Mouse (Mus musculus) intestine, embryonic 14.5 days (tissue): ENCODE results near the gene Ice1. TPM values are rescaled to one million over a fixed set of nuclear protein-coding genes. Genes with fewer than 3 reads are reported as not detected.
A peak's percentile ranks its signal among the peaks of the same experiment; 100 is the strongest.

Experiments used
- ATAC-seq: fragments of 200-750 bp; cut with Nextera tagmentation; replicated peaks from 2 replicates; pipeline ENCODE4 v1.8.0; 2017; ENCODE audit warnings: low read depth, moderate number of reproducible peaks, moderate TSS enrichment, moderate library complexity; ENCODE audit not compliant: low FRiP score, low TSS enrichment
- DNase-seq: peaks from one replicate; pipeline ENCODE4 v3.0.0-alpha.2; 2018; ENCODE audit warnings: low spot score
- H3K27ac ChIP-seq: fragments of 300-500 bp; sonication (generic); 2 replicates; pipeline ENCODE4 v1.5.1; 2014; ENCODE audit warnings: low read depth, mild to moderate bottlenecking, control low read depth
- H3K27me3 ChIP-seq: fragments of 300-500 bp; sonication (generic); replicated peaks from 2 replicates; pipeline ENCODE4 v1.6.1; 2014; ENCODE audit warnings: low read length, control low read depth; ENCODE audit not compliant: control insufficient read depth, insufficient read depth
- H3K36me3 ChIP-seq: fragments of 300-500 bp; sonication (generic); 2 replicates; pipeline ENCODE4 v1.6.1; 2014; ENCODE audit warnings: low read length, control low read depth; ENCODE audit not compliant: control insufficient read depth, insufficient read depth
- H3K4me1 ChIP-seq: fragments of 300-500 bp; sonication (generic); replicated peaks from 2 replicates; pipeline ENCODE4 v1.6.1; 2014; ENCODE audit warnings: low read length, control low read depth, mixed read lengths; ENCODE audit not compliant: control insufficient read depth, insufficient read depth
- H3K4me2 ChIP-seq: fragments of 300-500 bp; sonication (generic); 2 replicates; pipeline ENCODE4 v1.6.1; 2014; ENCODE audit warnings: low read length
- H3K4me3 ChIP-seq: fragments of 300-500 bp; sonication (generic); 2 replicates; pipeline ENCODE4 v1.5.1; 2014; ENCODE audit warnings: low read depth, low read length, control low read depth, mixed read lengths
- H3K9ac ChIP-seq: fragments of 300-500 bp; sonication (generic); 2 replicates; pipeline ENCODE4 v1.6.1; 2014; ENCODE audit warnings: mild to moderate bottlenecking, low read length
- H3K9me3 ChIP-seq: fragments of 300-500 bp; sonication (generic); 2 replicates; pipeline ENCODE4 v1.6.1; 2016; ENCODE audit warnings: low read length, control low read depth; ENCODE audit not compliant: control insufficient read depth
- WGBS: fragments of 180-500 bp; shearing (Covaris S2); extraction: QIAGEN DNeasy Blood & Tissue Kit; methylation state at CpG from one replicate; pipeline ENCODE4 v1.1.7; 2014; 5-methylcytosine and 5-hydroxymethylcytosine counted together
- polyA plus RNA-seq: library from polyadenylated mRNA; unstranded; fragments of >200 nt; fragmentation: Nextera tagmentation; extraction: Ambion mirVana; gene quantifications from 2 replicates; pipeline ENCODE4 v1.2.1, GENCODE M21; 2014

Gene Ice1
- polyA plus RNA-seq, 1 experiment from 2014 or later = 27.0 TPM

GRCm38 (mm10) chr13:70670080-70670479, 32.6 kb upstream of the Ice1 start:
- H3K4me1 ChIP-seq = no peaks in the 10 kb centered on the region
- H3K9me3 ChIP-seq = no peaks in the 10 kb centered on the region
- DNase-seq = no peak
- H3K27me3 ChIP-seq = no peaks in the 10 kb centered on the region
- no peaks in the 10 kb centered on the region for H3K36me3 ChIP-seq
- H3K4me3 ChIP-seq = no peak overlapping the region
- no peak overlapping the region for H3K4me2 ChIP-seq
- WGBS = 71% methylated on average over 4 of the region's 4 CpGs
- ATAC-seq = no peak
- no peak overlapping the region for H3K27ac ChIP-seq
- no peak overlapping the region for H3K9ac ChIP-seq

GRCm38 (mm10) chr13:70659715-70660114, 22.3 kb upstream of the Ice1 start:
- 71% methylated on average over 4 of the region's 4 CpGs for WGBS

GRCm38 (mm10) chr13:70656741-70657140, 19.3 kb upstream of the Ice1 start:
- WGBS = 58% methylated on average over 4 of the region's 4 CpGs
- Histone ChIP-seq H3K4me3 (no peak overlapping the region), H3K9me3 (no peaks in the 10 kb centered on the region), H3K27ac (no peak overlapping the region), H3K4me2 (no peak overlapping the region), H3K9ac (no peak overlapping the region), H3K4me1 (peaks cover 8% of the 10 kb centered on the region; the same call in 1 of the 2 replicates), H3K36me3 (no peaks in the 10 kb centered on the region), H3K27me3 (no peaks in the 10 kb centered on the region)
- DNase-seq (no peak), ATAC-seq (no peak)

More at GRCm38 (mm10) chr13:70659715-70660114, 22.3 kb upstream of the Ice1 start:
- no peaks in the 10 kb centered on the region for H3K27me3 ChIP-seq
- H3K9ac ChIP-seq = no peak overlapping the region
- no peak overlapping the region for H3K27ac ChIP-seq
- H3K9me3 ChIP-seq = no peaks in the 10 kb centered on the region
- H3K4me2 ChIP-seq = no peak overlapping the region
- H3K36me3 ChIP-seq = no peaks in the 10 kb centered on the region
- DNase-seq (no peak), ATAC-seq (no peak)
- H3K4me1 ChIP-seq = 0 out of 2 replicates have a peak, but pooled peaks cover 4% of the 10 kb centered on the region
- H3K4me3 ChIP-seq = no peak overlapping the region

DNA sequence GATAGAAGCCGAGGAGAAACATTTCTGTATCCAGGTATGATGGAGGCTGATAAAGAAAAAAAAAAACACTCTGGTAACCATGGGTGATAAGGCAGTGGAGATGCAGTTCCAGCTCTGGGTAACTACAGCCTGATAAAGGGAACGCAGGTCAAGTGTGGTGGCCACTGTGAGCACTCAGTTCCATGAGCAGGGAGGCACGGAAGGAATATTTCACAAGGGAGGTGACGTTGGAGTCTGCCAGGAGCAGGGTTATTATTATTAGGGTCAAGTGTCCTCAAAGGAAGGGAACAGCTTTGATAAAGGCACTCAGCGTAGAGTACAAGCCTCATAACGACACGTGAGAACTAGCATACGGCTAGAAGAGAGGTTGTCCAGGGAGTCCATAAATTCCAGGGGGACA, 18.9 kb upstream of the Ice1 start:
- Histone ChIP-seq H3K4me2 (no peak overlapping the region), H3K4me3 (no peak overlapping the region), H3K27ac (no peak overlapping the region), H3K4me1 (peaks cover 8% of the 10 kb centered on the region; the same call in 1 of the 2 replicates), H3K27me3 (no peaks in the 10 kb centered on the region), H3K9me3 (no peaks in the 10 kb centered on the region), H3K36me3 (no peaks in the 10 kb centered on the region), H3K9ac (no peak overlapping the region)
- ATAC-seq (no peak), DNase-seq (no peak)
- 50% methylated on average over 8 of the region's 8 CpGs for WGBS

GRCm38 (mm10) chr13:70655570-70655969, 18.1 kb upstream of the Ice1 start:
- ATAC-seq = no peak
- Histone ChIP-seq H3K4me2 (no peak overlapping the region), H3K27ac (no peak overlapping the region), H3K9me3 (no peaks in the 10 kb centered on the region), H3K9ac (no peak overlapping the region), H3K4me3 (no peak overlapping the region), H3K27me3 (no peaks in the 10 kb centered on the region), H3K4me1 (peaks cover 8% of the 10 kb centered on the region; the same call in 1 of the 2 replicates), H3K36me3 (no peaks in the 10 kb centered on the region)
- 62% methylated on average over 12 of the region's 12 CpGs for WGBS
- peak; percentile 45 for DNase-seq

GRCm38 (mm10) chr13:70654091-70654770, 16.8 kb upstream of the Ice1 start:
- 30% methylated on average over 5 of the region's 5 CpGs for WGBS
- ATAC-seq (peak; percentile 72; the same call in 1 of the 2 replicates), DNase-seq (peak; percentile 54)
- Histone ChIP-seq H3K9ac (no peak overlapping the region), H3K4me3 (no peak overlapping the region), H3K36me3 (no peaks in the 10 kb centered on the region), H3K27ac (no peak overlapping the region), H3K27me3 (no peaks in the 10 kb centered on the region), H3K4me1 (peaks cover 8% of the 10 kb centered on the region), H3K4me2 (no peak overlapping the region), H3K9me3 (no peaks in the 10 kb centered on the region)

GRCm38 (mm10) chr13:70653457-70653856, 16.0 kb upstream of the Ice1 start:
- DNase-seq (no peak), ATAC-seq (no peak)
- Histone ChIP-seq H3K4me1 (peaks cover 8% of the 10 kb centered on the region), H3K9me3 (no peaks in the 10 kb centered on the region), H3K36me3 (no peaks in the 10 kb centered on the region), H3K4me3 (no peak overlapping the region), H3K9ac (no peak overlapping the region), H3K27ac (no peak overlapping the region), H3K4me2 (no peak overlapping the region), H3K27me3 (no peaks in the 10 kb centered on the region)
- 69% methylated on average over 2 of the region's 2 CpGs for WGBS

DNA sequence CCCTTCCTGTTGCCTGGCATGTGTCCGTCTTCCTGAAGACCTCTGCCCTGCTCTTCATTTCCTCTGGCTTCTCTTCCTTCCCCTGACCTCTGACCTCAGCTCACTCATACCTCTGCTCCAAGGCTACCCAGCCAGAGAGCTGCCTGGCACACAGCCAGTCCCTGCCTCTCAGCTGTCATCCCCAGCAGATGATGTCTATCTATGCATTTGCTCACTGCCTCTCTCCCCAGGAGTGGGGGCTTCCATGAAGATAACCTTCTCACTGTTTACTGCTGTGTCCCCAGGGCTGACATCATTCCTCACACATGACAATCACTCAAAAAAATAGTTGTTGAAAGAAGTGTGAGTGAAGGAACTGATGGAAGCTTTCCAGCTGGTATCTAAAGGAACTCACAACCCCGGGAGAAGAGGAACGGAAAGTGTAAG, 12.6 kb upstream of the Ice1 start:
- H3K27ac ChIP-seq = no peak overlapping the region
- no peak overlapping the region for H3K4me2 ChIP-seq
- DNase-seq = peak; percentile 50
- no peaks in the 10 kb centered on the region for H3K27me3 ChIP-seq
- no peak overlapping the region for H3K4me3 ChIP-seq
- no peaks in the 10 kb centered on the region for H3K36me3 ChIP-seq
- H3K9me3 ChIP-seq = no peaks in the 10 kb centered on the region
- no peak overlapping the region for H3K9ac ChIP-seq
- ATAC-seq = no peak
- H3K4me1 ChIP-seq = peaks cover 12% of the 10 kb centered on the region
- 41% methylated on average over 3 of the region's 3 CpGs for WGBS

DNA sequence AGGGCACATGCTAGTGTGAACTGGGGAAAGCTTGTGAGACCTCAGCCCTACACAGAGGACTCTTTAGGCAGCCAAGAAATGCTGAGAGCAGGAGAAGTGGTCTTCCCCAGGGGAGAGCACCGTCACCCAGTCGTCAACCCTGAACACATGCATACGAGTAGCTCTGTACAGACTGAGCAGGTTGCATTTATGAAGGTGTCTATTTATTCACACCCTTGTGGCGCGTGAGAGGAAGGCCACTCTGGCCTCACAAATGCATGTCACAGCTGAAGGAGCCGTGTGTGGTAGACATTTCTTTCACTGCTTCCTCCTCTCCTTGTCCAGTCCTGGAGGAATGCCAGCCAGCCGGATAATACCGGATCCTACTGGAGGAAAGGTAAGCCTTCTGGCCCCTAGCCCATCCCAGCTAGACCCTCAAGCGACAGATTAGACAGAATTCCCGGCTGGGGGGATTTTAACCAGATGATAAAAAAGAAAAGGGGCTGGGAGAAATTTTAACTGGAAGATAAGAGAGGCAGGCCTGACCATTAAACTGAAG, 8.6 kb upstream of the Ice1 start:
- peak; percentile 52 for ATAC-seq
- Histone ChIP-seq H3K9me3 (no peaks in the 10 kb centered on the region), H3K9ac (no peak overlapping the region), H3K27ac (no peak overlapping the region), H3K4me2 (no peak overlapping the region), H3K4me1 (peaks cover 8% of the 10 kb centered on the region; the same call in 1 of the 2 replicates), H3K27me3 (no peaks in the 10 kb centered on the region), H3K4me3 (no peak overlapping the region), H3K36me3 (no peaks in the 10 kb centered on the region)
- WGBS = 57% methylated on average over 10 of the region's 10 CpGs
- no peak for DNase-seq
